ENCODE assay signal across 11 mouse cellular contexts in the genomic region with DNA sequence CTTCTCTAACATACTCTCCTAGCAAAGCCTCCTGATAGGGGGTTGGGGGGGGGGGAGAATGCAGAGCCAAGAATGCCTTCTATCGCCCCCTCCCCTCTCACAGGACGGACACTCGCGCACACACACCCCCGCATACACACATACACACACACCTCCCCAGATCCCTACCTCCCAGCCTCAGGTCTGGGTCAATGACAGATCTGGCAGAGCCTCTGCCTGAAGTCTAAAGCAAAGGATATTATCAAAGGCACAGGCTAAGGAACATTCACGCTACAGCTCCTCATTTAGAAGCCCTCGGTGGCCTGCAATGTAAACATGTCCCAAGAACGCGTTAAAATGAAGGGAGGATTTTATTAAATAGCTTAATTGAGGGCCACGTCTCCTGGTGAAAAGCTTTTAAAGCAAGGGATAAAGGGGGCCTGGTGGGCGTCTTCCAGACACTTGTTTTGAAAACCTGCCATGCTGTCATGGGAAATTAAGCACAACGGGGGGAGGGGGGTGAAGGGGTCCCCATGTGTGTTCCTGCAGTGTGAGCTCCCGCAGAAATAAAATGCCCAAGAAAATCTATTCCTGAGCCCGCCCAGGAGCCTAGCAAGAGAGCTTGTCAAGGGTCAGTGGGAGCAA. TPM values are rescaled to one million over a fixed set of nuclear protein-coding genes. Genes with fewer than 3 reads are reported as not detected.
DNase-seq lines count a peak whose midpoint lies in the region; ATAC-seq and TF ChIP-seq lines count a peak whose summit lies in the region.
"Had no signal": no experiment of that assay in that cellular context is flagged by ENCODE, and none has a peak within 500 bp of the region (broad histone marks: within the 10 kb centered on the region; RNA-seq: fewer than 3 reads in every experiment).

No protein-coding gene starts in this region.

- H3K4me3 ChIP-seq in heart, embryonic 11.5 days (ENCODE audit: low read depth, low read length) = no peak overlapping the region
- no peak overlapping the region for H3K4me3 ChIP-seq in lung, embryonic 14.5 days (ENCODE audit: low read depth, low read length)
- H3K4me3 ChIP-seq in forebrain, embryonic 13.5 days = no peak overlapping the region
- H3K4me3 ChIP-seq in midbrain, embryonic 16.5 days (ENCODE audit: low read depth, low read length) = no peak overlapping the region

- ATAC-seq in heart, embryonic 11.5 days (replicated peaks; ENCODE audit: insufficient number of reproducible peaks, low FRiP score, low TSS enrichment) = no peak
- no peak; the same call in 1 of the 2 replicates for ATAC-seq in lung, embryonic 14.5 days (ENCODE audit: insufficient read depth)
- ATAC-seq in forebrain, embryonic 13.5 days = peak; percentile 50; the same call in 1 of the 2 replicates
- ATAC-seq in midbrain, embryonic 16.5 days = no peak
- ATAC-seq in megakaryocyte-erythroid progenitor cell, adult 5-6 weeks (replicated peaks; ENCODE audit: low FRiP score, low TSS enrichment, poor library complexity, severe bottlenecking) = no peak
- ATAC-seq: intestine, embryonic 16.5 days had no signal

- H3K36me3 ChIP-seq in heart, embryonic 11.5 days (ENCODE audit: control insufficient read depth, insufficient read depth, low read length) = peaks cover 2% of the 10 kb centered on the region; the same call in 1 of the 2 replicates
- no peaks in the 10 kb centered on the region for H3K36me3 ChIP-seq in lung, embryonic 14.5 days (ENCODE audit: insufficient read depth)
- no peaks in the 10 kb centered on the region for H3K36me3 ChIP-seq in forebrain, embryonic 13.5 days (ENCODE audit: poor library complexity, severe bottlenecking)
- no peaks in the 10 kb centered on the region for H3K36me3 ChIP-seq in midbrain, embryonic 16.5 days (ENCODE audit: control insufficient read depth, insufficient read depth, low read length)

- peaks cover 67% of the 10 kb centered on the region for H3K4me1 ChIP-seq in heart, embryonic 11.5 days (ENCODE audit: control insufficient read depth, insufficient read depth, low read length)
- H3K4me1 ChIP-seq in lung, embryonic 14.5 days (ENCODE audit: insufficient read depth) = peaks cover 34% of the 10 kb centered on the region
- peaks cover 19% of the 10 kb centered on the region for H3K4me1 ChIP-seq in forebrain, embryonic 13.5 days
- peaks cover 11% of the 10 kb centered on the region for H3K4me1 ChIP-seq in midbrain, embryonic 16.5 days (ENCODE audit: control insufficient read depth, insufficient read depth, low read length)

- no peak for DNase-seq in heart, adult 8-10 months (ENCODE audit: low spot score)
- no peak for DNase-seq in lung, embryonic 14.5 days
- no peak for DNase-seq in lung, postnatal 4 days
- no peak for DNase-seq in frontal cortex, postnatal 14 days (ENCODE audit: low spot score in 2 of 2)
- DNase-seq: B cell, adult 2 months; cerebellum, adult 11 months had no signal

- TF ChIP-seq CTCF in lung, embryonic 14.5 days (IDR thresholded peaks at IDR 0.05; ENCODE audit: low read depth) = no peak

- H3K4me2 ChIP-seq in heart, embryonic 11.5 days = peak overlapping the region; percentile 56
- peak overlapping the region; percentile 35; the same call in 1 of the 2 replicates for H3K4me2 ChIP-seq in lung, embryonic 14.5 days
- peak overlapping the region; percentile 30 for H3K4me2 ChIP-seq in forebrain, embryonic 13.5 days
- H3K4me2 ChIP-seq in midbrain, embryonic 16.5 days (ENCODE audit: low read length) = peak overlapping the region; percentile 19; the same call in 1 of the 2 replicates

- H3K27me3 ChIP-seq in heart, embryonic 11.5 days (ENCODE audit: control insufficient read depth, insufficient read depth, low read length) = no peaks in the 10 kb centered on the region
- H3K27me3 ChIP-seq in lung, embryonic 14.5 days (ENCODE audit: insufficient read depth, low read length) = no peaks in the 10 kb centered on the region
- H3K27me3 ChIP-seq in forebrain, embryonic 13.5 days = peaks cover 32% of the 10 kb centered on the region
- peaks cover 12% of the 10 kb centered on the region for H3K27me3 ChIP-seq in midbrain, embryonic 16.5 days (ENCODE audit: control insufficient read depth, insufficient read depth, low read depth, low read length)

- no peaks in the 10 kb centered on the region for H3K9me3 ChIP-seq in heart, embryonic 11.5 days (replicated peaks; ENCODE audit: control insufficient read depth, low read length)
- H3K9me3 ChIP-seq in lung, embryonic 14.5 days (ENCODE audit: low read depth, low read length) = no peaks in the 10 kb centered on the region
- H3K9me3 ChIP-seq in forebrain, embryonic 13.5 days (replicated peaks) = no peaks in the 10 kb centered on the region
- H3K9me3 ChIP-seq in midbrain, embryonic 16.5 days (replicated peaks; ENCODE audit: control insufficient read depth, low read length, poor library complexity, severe bottlenecking) = no peaks in the 10 kb centered on the region

- WGBS in heart, embryonic 11.5 days (ENCODE audit: insufficient replicate concordance) = 13% methylated on average over 14 of the region's 14 CpGs
- 13% methylated on average over 14 of the region's 14 CpGs for WGBS in lung, embryonic 14.5 days
- 3% methylated on average over 14 of the region's 14 CpGs for WGBS in forebrain, embryonic 13.5 days
- 5% methylated on average over 14 of the region's 14 CpGs for WGBS in midbrain, embryonic 16.5 days

- peak overlapping the region; percentile 71 for H3K27ac ChIP-seq in heart, embryonic 11.5 days (ENCODE audit: low read depth, low read length)
- peak overlapping the region; percentile 75 for H3K27ac ChIP-seq in lung, embryonic 14.5 days (ENCODE audit: low read depth)
- no peak overlapping the region for H3K27ac ChIP-seq in forebrain, embryonic 13.5 days
- no peak overlapping the region for H3K27ac ChIP-seq in midbrain, embryonic 16.5 days (ENCODE audit: low read length)

- peak overlapping the region; percentile 58 for H3K9ac ChIP-seq in heart, embryonic 11.5 days (ENCODE audit: low read depth, low read length)
- no peak overlapping the region; the same call in 1 of the 2 replicates for H3K9ac ChIP-seq in lung, embryonic 14.5 days
- H3K9ac ChIP-seq in forebrain, embryonic 13.5 days = no peak overlapping the region
- H3K9ac ChIP-seq in midbrain, embryonic 16.5 days (ENCODE audit: low read depth, low read length) = no peak overlapping the region

RNA-seq across cellular contexts. Expression of gene Cgnl1, which starts 10.8 kb away (rescaled TPM):
- polyA plus RNA-seq in heart, embryonic 11.5 days (2014; fragmentation: Nextera tagmentation; extraction: Ambion mirVana) = 37.0 and 48.8 TPM in 2 replicates
- total RNA-seq in heart, adult 8-10 months (2022) = 10 to 100 TPM; 28.4 to 41.6 (median 30.4) TPM
- polyA plus RNA-seq in lung, embryonic 14.5 days (2014; fragmentation: Nextera tagmentation; extraction: Ambion mirVana) = 16.2 and 19.3 TPM in 2 replicates
- polyA plus RNA-seq in forebrain, embryonic 13.5 days (2015; fragmentation: Nextera tagmentation; extraction: Ambion mirVana) = 4.0 TPM in 2 replicates
- polyA plus RNA-seq in midbrain, embryonic 16.5 days (2015; fragmentation: Nextera tagmentation; extraction: Ambion mirVana) = 4.2 and 4.6 TPM in 2 replicates
- total RNA-seq in megakaryocyte-erythroid progenitor cell, adult 5-6 weeks (2014; fragmentation: Nextera tagmentation) = not detected in 2 replicates
- total RNA-seq in megakaryocyte-erythroid progenitor cell, adult 5-6 weeks (2017) = not detected in 2 replicates

Comparison
In these comparisons a context has a peak if more than half of its experiments do, and no peak if none do; other contexts are left out.
1. H3K27ac ChIP-seq: peak in heart, embryonic 11.5 days (single experiment) and lung, embryonic 14.5 days (single experiment); none in forebrain, embryonic 13.5 days (single experiment) and midbrain, embryonic 16.5 days (single experiment).
2. Peak in every context shown above with its lines, with median percentiles within 50 percentile points of each other: H3K4me2 ChIP-seq.